Mouse (Mus musculus) cerebellum, adult 2 months (tissue): ENCODE results near the gene Arhgef12. TPM values are rescaled to one million over a fixed set of nuclear protein-coding genes. Genes with fewer than 3 reads are reported as not detected.

Experiments
- DNase-seq, 2 experiments: peaks; one replicate each; pipeline ENCODE4 v3.0.0; 2021
- H3K27ac ChIP-seq: fragments of 200-500 bp; 2 replicates; pipeline ENCODE4 v1.5.1; 2012; ENCODE audit warnings: low read length, control low read depth, inconsistent platforms; ENCODE audit not compliant: insufficient read depth
- H3K27me3 ChIP-seq: fragments of 200-500 bp; 2 replicates; pipeline ENCODE4 v1.6.1; 2012; ENCODE audit warnings: inconsistent platforms, mild to moderate bottlenecking, low read length, moderate library complexity; ENCODE audit not compliant: control insufficient read depth, insufficient read depth
- H3K4me1 ChIP-seq: fragments of 200-500 bp; 2 replicates; pipeline ENCODE4 v1.6.1; 2011; ENCODE audit warnings: low read length; ENCODE audit not compliant: control insufficient read depth, insufficient read depth
- H3K4me3 ChIP-seq: fragments of 200-500 bp; replicated peaks from 2 replicates; pipeline ENCODE3; 2011; ENCODE audit warnings: mild to moderate bottlenecking, low read depth, low read length, control low read depth; ENCODE audit not compliant: insufficient read depth
- CTCF ChIP-seq: fragments of 200-500 bp; IDR thresholded peaks from 2 replicates; pipeline ENCODE4 v1.5.1; 2011; ENCODE audit warnings: low read depth, mild to moderate bottlenecking, control low read depth, low read length, moderate library complexity, borderline replicate concordance; ENCODE audit not compliant: insufficient read depth
- POLR2A ChIP-seq: fragments of 200-500 bp; IDR thresholded peaks from 2 replicates; pipeline ENCODE4 v1.6.1; 2011; ENCODE audit warnings: low read length, control low read depth, borderline replicate concordance; ENCODE audit not compliant: insufficient read depth
- WGBS: fragments of 180-500 bp; shearing (Covaris S2); methylation state at CpG from one replicate; pipeline ENCODE4 v1.1.7; 2018; 5-methylcytosine and 5-hydroxymethylcytosine counted together
- polyA plus RNA-seq: library from polyadenylated mRNA; depleted of rRNA; stranded (reverse); fragments of >200 nt; gene quantifications from 2 replicates; pipeline ENCODE4 v1.2.3, GENCODE M21; 2012

The Arhgef12 gene
- polyA plus RNA-seq, 1 experiment = 61.0 TPM

- TF ChIP-seq POLR2A (no peak), CTCF (no peak)
- H3K27me3 ChIP-seq = no peaks in the 10 kb centered on the region
- H3K4me3 ChIP-seq = no peak overlapping the region
- WGBS = 76% methylated on average over 3 of the region's 3 CpGs
- no peak overlapping the region for H3K27ac ChIP-seq
- DNase-seq = no peak
- peaks cover 8% of the 10 kb centered on the region for H3K4me1 ChIP-seq
Observed at GRCm38 (mm10) chr9:43067896-43068295, 39.1 kb downstream of the Arhgef12 start.

GRCm38 (mm10) chr9:43065231-43065630 lies 41.8 kb downstream of the Arhgef12 start:
- no peak overlapping the region for H3K27ac ChIP-seq
- no peaks in the 10 kb centered on the region for H3K27me3 ChIP-seq
- DNase-seq = no peak
- H3K4me1 ChIP-seq = peaks cover 5% of the 10 kb centered on the region
- H3K4me3 ChIP-seq = no peak overlapping the region
- 83% methylated on average over 4 of the region's 4 CpGs for WGBS
- no peak for TF ChIP-seq CTCF
- TF ChIP-seq POLR2A = no peak

GRCm38 (mm10) chr9:43061545-43061944 lies 45.5 kb downstream of the Arhgef12 start:
- no peak for TF ChIP-seq POLR2A
- no peak for TF ChIP-seq CTCF
- Histone ChIP-seq H3K27ac (no peak overlapping the region), H3K27me3 (no peaks in the 10 kb centered on the region), H3K4me3 (no peak overlapping the region), H3K4me1 (peaks cover 3% of the 10 kb centered on the region)
- 54% methylated on average over 1 of the region's 1 CpGs for WGBS
- peak in 1 of 2 experiments; percentile 21 for DNase-seq

GRCm38 (mm10) chr9:43050391-43050790 lies 56.6 kb downstream of the Arhgef12 start:
- DNase-seq = no peak
- WGBS = 97% methylated on average over 2 of the region's 2 CpGs
- H3K27ac ChIP-seq = no peak overlapping the region
- H3K4me3 ChIP-seq = no peak overlapping the region
- no peaks in the 10 kb centered on the region for H3K4me1 ChIP-seq
- H3K27me3 ChIP-seq = no peaks in the 10 kb centered on the region
- no peak for TF ChIP-seq POLR2A
- TF ChIP-seq CTCF = no peak

GRCm38 (mm10) chr9:43044481-43044880 lies 62.6 kb downstream of the Arhgef12 start:
- DNase-seq = no peak
- TF ChIP-seq CTCF = no peak
- no peak for TF ChIP-seq POLR2A

GRCm38 (mm10) chr9:43038466-43038865 lies 68.6 kb downstream of the Arhgef12 start:
- H3K4me1 ChIP-seq = no peaks in the 10 kb centered on the region
- TF ChIP-seq CTCF (no peak), POLR2A (no peak)
- no peak overlapping the region for H3K4me3 ChIP-seq
- no peaks in the 10 kb centered on the region for H3K27me3 ChIP-seq
- WGBS = 86% methylated on average over 8 of the region's 8 CpGs
- DNase-seq = no peak
- no peak overlapping the region for H3K27ac ChIP-seq

More at GRCm38 (mm10) chr9:43044481-43044880, 62.6 kb downstream of the Arhgef12 start:
- H3K4me3 ChIP-seq = no peak overlapping the region
- H3K27me3 ChIP-seq = no peaks in the 10 kb centered on the region
- H3K4me1 ChIP-seq = no peaks in the 10 kb centered on the region
- no peak overlapping the region for H3K27ac ChIP-seq

GRCm38 (mm10) chr9:43035208-43035607 lies 71.8 kb downstream of the Arhgef12 start:
- TF ChIP-seq CTCF = no peak
- no peak for TF ChIP-seq POLR2A
- Histone ChIP-seq H3K27me3 (no peaks in the 10 kb centered on the region), H3K4me1 (no peaks in the 10 kb centered on the region), H3K27ac (no peak overlapping the region), H3K4me3 (no peak overlapping the region)
- DNase-seq = no peak
- 49% methylated on average over 4 of the region's 4 CpGs for WGBS

GRCm38 (mm10) chr9:43034273-43034672 lies 72.8 kb downstream of the Arhgef12 start:
- Histone ChIP-seq H3K27ac (no peak overlapping the region), H3K4me1 (no peaks in the 10 kb centered on the region), H3K4me3 (no peak overlapping the region), H3K27me3 (no peaks in the 10 kb centered on the region)
- no peak for DNase-seq
- no peak for TF ChIP-seq POLR2A
- no peak for TF ChIP-seq CTCF

GRCm38 (mm10) chr9:43027757-43028156 lies 79.3 kb downstream of the Arhgef12 start:
- no peaks in the 10 kb centered on the region for H3K4me1 ChIP-seq
- no peak for DNase-seq
- TF ChIP-seq POLR2A (no peak), CTCF (no peak)
- H3K4me3 ChIP-seq = no peak overlapping the region
- H3K27ac ChIP-seq = no peak overlapping the region
- WGBS = 82% methylated on average over 5 of the region's 5 CpGs
- no peaks in the 10 kb centered on the region for H3K27me3 ChIP-seq
